Mouse (Mus musculus) testis, adult 2 months (tissue): ENCODE results near the gene Olfr1340. TPM values are rescaled to one million over a fixed set of nuclear protein-coding genes. Genes with fewer than 3 reads are reported as not detected.

Source experiments
- H3K27ac ChIP-seq: fragments of 200-500 bp; 2 replicates; pipeline ENCODE4 v1.5.1; 2012; ENCODE audit warnings: low read depth, low read length; ENCODE audit not compliant: control insufficient read depth, insufficient read depth
- H3K27me3 ChIP-seq: fragments of 200-500 bp; 2 replicates; pipeline ENCODE4 v1.6.1; 2012; ENCODE audit warnings: mild to moderate bottlenecking, low read length, moderate library complexity; ENCODE audit not compliant: control insufficient read depth, insufficient read depth
- H3K36me3 ChIP-seq: fragments of 200-500 bp; 2 replicates; pipeline ENCODE4 v1.6.1; 2012; ENCODE audit warnings: mild to moderate bottlenecking, low read length; ENCODE audit not compliant: control insufficient read depth, insufficient read depth
- H3K4me1 ChIP-seq: fragments of 200-500 bp; 2 replicates; pipeline ENCODE4 v1.6.1; 2012; ENCODE audit warnings: low read length; ENCODE audit not compliant: control insufficient read depth, insufficient read depth
- H3K4me3 ChIP-seq: fragments of 200-500 bp; 2 replicates; pipeline ENCODE4 v1.5.1; 2012; ENCODE audit warnings: low read depth, mild to moderate bottlenecking, low read length, moderate library complexity, mixed read lengths; ENCODE audit not compliant: control insufficient read depth
- CTCF ChIP-seq: fragments of 200-500 bp; IDR thresholded peaks from 2 replicates; pipeline ENCODE4 v1.5.1; 2012; ENCODE audit warnings: low read depth, mild to moderate bottlenecking, inconsistent platforms, low read length, moderate library complexity; ENCODE audit not compliant: control insufficient read depth, insufficient read depth, insufficient replicate concordance
- POLR2A ChIP-seq: fragments of 200-500 bp; IDR thresholded peaks from 2 replicates; pipeline ENCODE4 v1.6.1; 2012; ENCODE audit warnings: low read depth, mild to moderate bottlenecking, inconsistent platforms, low read length, moderate library complexity; ENCODE audit not compliant: control insufficient read depth
- polyA plus RNA-seq: library from polyadenylated mRNA; depleted of rRNA; stranded (reverse); fragments of >200 nt; gene quantifications from 2 replicates; pipeline ENCODE4 v1.2.3, GENCODE M21; 2012; rRNA removed

Olfr1340 gene
- polyA plus RNA-seq, 1 experiment = not detected

DNA sequence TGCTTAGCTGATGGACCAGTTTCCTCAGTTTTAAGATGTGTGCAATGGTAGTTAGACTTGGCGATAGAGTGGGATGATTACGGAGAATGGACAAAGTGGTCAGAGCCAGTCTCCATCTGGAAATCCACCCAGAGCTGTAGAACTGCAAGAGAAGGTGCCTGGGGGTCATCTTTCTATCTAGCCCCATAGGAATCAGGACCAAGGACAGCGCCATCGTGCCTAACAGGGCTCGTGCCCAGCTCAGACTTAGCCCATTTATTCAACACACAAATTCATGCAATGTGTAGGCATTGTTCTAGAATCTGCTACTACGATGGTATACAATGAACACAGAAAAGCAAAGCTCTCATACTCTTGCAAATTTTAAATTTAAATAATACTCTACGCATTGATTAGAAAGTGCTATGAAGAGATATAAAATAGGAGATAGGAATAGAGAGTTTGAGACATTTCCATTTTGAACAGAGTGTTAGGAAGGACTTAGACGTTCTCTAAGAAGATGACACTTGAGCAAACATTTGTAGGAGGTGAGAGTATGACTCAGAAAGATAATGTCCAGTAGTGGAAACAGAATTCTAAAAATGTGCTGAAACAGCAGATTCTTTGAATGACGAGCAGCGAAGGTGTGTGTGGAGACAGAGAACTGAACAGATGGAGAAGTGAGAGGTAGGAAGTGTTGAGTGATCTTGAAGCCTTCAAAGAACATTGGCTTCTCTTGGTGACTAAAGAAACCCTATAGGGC, 2.0 kb downstream of the Olfr1340 start:
- Histone ChIP-seq H3K36me3 (no peaks in the 10 kb centered on the region), H3K27me3 (no peaks in the 10 kb centered on the region), H3K4me3 (no peak overlapping the region), H3K4me1 (no peaks in the 10 kb centered on the region), H3K27ac (no peak overlapping the region)
- TF ChIP-seq CTCF = no peak
- TF ChIP-seq POLR2A = no peak

DNA sequence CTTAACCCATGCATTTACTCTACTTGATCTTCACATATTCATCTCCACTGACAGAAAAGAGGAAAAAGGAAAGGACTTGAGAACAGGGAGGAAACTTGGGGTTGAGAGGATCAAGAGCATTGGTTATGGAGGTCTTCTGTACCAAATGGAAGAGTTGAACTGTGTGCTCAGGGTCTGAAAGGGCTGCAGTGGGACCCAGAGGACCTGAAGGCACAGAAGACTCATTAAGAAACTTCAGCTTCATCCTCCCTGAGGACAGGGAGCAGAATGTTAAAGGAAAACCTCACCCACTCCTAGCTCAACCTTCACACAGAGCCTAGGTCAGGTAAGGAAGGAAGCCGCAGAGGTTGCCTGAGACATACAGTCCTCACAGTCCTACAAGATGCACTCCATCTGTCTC, 11.9 kb downstream of the Olfr1340 start, which contains the start of gene Olfr1339:
TSS of gene Olfr1339 (plus strand) at position 301 of the 400 bp plus-strand sequence.
- H3K36me3 ChIP-seq = no peaks in the 10 kb centered on the region
- H3K27me3 ChIP-seq = no peaks in the 10 kb centered on the region
- H3K4me3 ChIP-seq = no peak within 1 kb of the TSS
- H3K4me1 ChIP-seq = no peaks in the 10 kb centered on the region
- TF ChIP-seq CTCF = no peak
- H3K27ac ChIP-seq = no peak within 1 kb of the TSS

DNA sequence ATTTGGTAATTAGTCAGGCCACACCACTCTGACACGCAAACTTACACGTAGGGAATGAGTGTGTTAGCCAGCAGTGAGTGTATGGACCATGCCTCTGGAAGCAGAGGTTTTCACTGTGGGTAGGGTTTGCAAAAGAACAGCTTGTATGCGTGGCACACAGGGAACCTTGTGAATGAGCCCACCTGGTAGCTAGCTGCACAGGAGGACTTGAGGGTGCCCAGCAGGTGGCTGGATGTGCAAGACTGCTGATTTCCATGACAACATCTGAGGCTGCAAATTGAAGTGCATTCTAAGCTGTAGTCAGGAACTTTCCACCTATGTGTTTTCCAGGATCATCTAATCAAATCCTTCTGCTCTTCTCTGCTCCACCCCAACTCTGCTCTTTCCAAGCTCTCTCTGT, 19.6 kb downstream of the Olfr1340 start:
- H3K4me1 ChIP-seq = peaks cover 4% of the 10 kb centered on the region; the same call in 1 of the 2 replicates
- H3K27me3 ChIP-seq = no peaks in the 10 kb centered on the region
- no peaks in the 10 kb centered on the region for H3K36me3 ChIP-seq
- H3K27ac ChIP-seq = no peak overlapping the region
- no peak overlapping the region for H3K4me3 ChIP-seq
- TF ChIP-seq CTCF (no peak), POLR2A (no peak)

DNA sequence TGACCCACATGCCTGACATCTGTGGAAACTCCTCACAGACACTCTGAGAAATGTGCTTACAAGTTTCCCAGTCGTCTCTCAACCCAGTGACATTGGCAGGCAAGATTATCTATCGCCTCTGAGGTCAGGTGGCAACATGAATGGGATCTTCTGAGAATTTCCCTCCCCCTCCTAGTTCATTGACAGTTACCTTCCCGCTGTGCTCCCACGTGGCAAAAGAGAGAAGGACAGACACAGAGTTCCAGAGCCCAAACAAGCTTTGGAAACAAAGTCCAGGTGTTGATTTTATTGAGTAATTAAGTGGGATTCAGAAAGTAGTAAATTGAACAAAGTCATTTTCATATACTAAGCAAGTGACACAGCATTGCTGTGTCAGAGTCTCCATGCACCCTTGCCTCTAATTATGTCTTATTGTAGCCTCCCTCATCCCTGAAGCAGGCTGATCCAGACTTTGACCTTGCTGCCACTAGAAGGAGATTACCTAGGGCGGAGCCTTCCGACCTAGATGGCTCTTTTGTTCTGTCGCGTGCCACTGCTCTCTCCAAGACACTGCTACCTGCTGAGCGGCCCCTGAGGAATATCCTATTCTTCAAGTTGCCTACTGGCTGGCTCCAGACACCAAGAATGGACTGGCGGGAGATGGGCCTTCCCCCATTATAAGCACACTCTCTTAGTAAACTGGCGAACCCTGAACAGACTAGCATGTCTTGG, 21.2 kb downstream of the Olfr1340 start:
- Histone ChIP-seq H3K4me1 (peaks cover 4% of the 10 kb centered on the region; the same call in 1 of the 2 replicates), H3K4me3 (no peak overlapping the region), H3K27ac (no peak overlapping the region), H3K36me3 (no peaks in the 10 kb centered on the region), H3K27me3 (no peaks in the 10 kb centered on the region)
- TF ChIP-seq POLR2A = no peak
- no peak for TF ChIP-seq CTCF

DNA sequence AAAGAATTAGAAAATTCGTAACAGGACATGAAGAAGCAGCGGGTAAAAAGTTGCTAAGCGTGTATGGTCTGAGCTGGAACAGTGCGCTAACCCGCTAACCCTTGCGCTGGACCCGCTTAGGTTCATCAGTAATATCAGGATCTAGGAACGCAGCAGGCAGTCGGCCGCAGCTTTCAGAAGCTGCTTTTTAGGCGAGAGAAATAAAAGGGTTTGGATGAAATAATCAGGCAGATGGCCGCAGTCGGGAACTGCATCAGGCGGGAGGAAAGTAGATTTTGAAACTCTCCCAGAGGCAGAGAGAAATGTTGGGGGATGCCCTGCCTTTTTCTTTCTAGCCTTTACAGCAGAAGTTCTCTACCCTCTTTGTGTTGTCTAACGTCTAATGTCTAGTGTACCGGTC, 21.9 kb downstream of the Olfr1340 start:
- Histone ChIP-seq H3K4me3 (peak overlapping the region; percentile 16), H3K27me3 (no peaks in the 10 kb centered on the region), H3K4me1 (peaks cover 4% of the 10 kb centered on the region; the same call in 1 of the 2 replicates), H3K36me3 (no peaks in the 10 kb centered on the region), H3K27ac (0 out of 2 replicates have a peak overlapping the region, but pooled peaks have one; percentile 13)
- TF ChIP-seq POLR2A (no peak), CTCF (no peak)

DNA sequence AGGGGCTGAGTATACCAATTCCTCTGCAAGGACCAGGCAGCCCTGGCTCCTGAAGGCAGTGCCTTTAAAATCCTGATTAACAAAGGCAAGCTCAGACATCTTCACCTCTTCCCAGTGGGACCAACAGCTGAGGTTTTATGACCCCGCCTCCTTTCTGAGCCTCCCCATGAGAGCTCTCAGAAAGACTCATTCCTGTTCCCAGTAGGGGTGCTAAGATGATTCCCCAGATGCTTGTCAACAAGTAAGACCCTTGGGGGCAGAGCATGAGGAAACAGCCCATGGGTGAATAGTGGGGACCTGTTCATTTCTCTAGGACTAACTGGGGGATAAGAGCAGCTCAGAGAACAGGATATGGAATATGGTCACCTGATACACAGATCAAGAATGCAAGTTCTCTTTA, 38.7 kb downstream of the Olfr1340 start, which contains the start of gene Olfr1338:
TSS of gene Olfr1338 (minus strand) at position 101 of the 400 bp plus-strand sequence.
- Histone ChIP-seq H3K4me1 (no peaks in the 10 kb centered on the region), H3K27me3 (no peaks in the 10 kb centered on the region), H3K27ac (no peak within 1 kb of the TSS), H3K4me3 (no peak within 1 kb of the TSS), H3K36me3 (no peaks in the 10 kb centered on the region)
- no peak for TF ChIP-seq POLR2A
- TF ChIP-seq CTCF = no peak

Other genes starting within 250 kb of the Olfr1340 start
- 1.8 and 2.1 TPM in 2 replicates for gene Tie1, start 230.1 kb upstream of the Olfr1340 start, polyA plus RNA-seq
- gene 2610528J11Rik, start 193.1 kb upstream of the Olfr1340 start, polyA plus RNA-seq = 0.26 and 0.45 TPM in 2 replicates
- 0.25 TPM in 1 of 2 replicates, not detected in the other for gene Tmem125, start 176.1 kb upstream of the Olfr1340 start, polyA plus RNA-seq
- gene Cfap57, start 99.4 kb upstream of the Olfr1340 start, polyA plus RNA-seq = 53.3 and 55.1 TPM in 2 replicates
- 45.0 and 46.4 TPM in 2 replicates for gene Ebna1bp2, start 99.3 kb upstream of the Olfr1340 start, polyA plus RNA-seq
- 0.20 and 0.36 TPM in 2 replicates for gene Olfr62, start 61.2 kb upstream of the Olfr1340 start, polyA plus RNA-seq
- gene Olfr1342, start 27.4 kb upstream of the Olfr1340 start, polyA plus RNA-seq = not detected in 2 replicates
- gene Olfr1341, start 16.6 kb upstream of the Olfr1340 start, polyA plus RNA-seq = 0.15 TPM in 1 of 2 replicates, not detected in the other
- not detected in 2 replicates for gene Olfr1339, start 12.0 kb downstream of the Olfr1340 start, polyA plus RNA-seq
- gene Olfr1338, start 38.6 kb downstream of the Olfr1340 start, polyA plus RNA-seq = 0.11 TPM in 1 of 2 replicates, not detected in the other
- not detected in 2 replicates for gene Olfr1337, start 62.4 kb downstream of the Olfr1340 start, polyA plus RNA-seq
- gene Olfr1335, start 89.8 kb downstream of the Olfr1340 start, polyA plus RNA-seq = not detected in 2 replicates
- gene Olfr1333, start 116.1 kb downstream of the Olfr1340 start, polyA plus RNA-seq = 0.07 and 0.11 TPM in 2 replicates
- not detected in 2 replicates for gene Olfr1331, start 144.5 kb downstream of the Olfr1340 start, polyA plus RNA-seq
- not detected in 2 replicates for gene Olfr1330, start 168.5 kb downstream of the Olfr1340 start, polyA plus RNA-seq
- gene Olfr1329, start 197.3 kb downstream of the Olfr1340 start, polyA plus RNA-seq = not detected in 2 replicates
- not detected in 2 replicates for gene Olfr1328, start 218.5 kb downstream of the Olfr1340 start, polyA plus RNA-seq
- 0.09 and 0.14 TPM in 2 replicates for gene Lao1, start 241.4 kb downstream of the Olfr1340 start, polyA plus RNA-seq